Mouse (Mus musculus): ENCODE measurements at regions not wholly inside any gene's neighbourhood (a gene's known extent, or its start where the extent isn't known, plus 50 kb on each side); places are given as distances from the start of the nearest gene placed in this dataset.

DNA sequence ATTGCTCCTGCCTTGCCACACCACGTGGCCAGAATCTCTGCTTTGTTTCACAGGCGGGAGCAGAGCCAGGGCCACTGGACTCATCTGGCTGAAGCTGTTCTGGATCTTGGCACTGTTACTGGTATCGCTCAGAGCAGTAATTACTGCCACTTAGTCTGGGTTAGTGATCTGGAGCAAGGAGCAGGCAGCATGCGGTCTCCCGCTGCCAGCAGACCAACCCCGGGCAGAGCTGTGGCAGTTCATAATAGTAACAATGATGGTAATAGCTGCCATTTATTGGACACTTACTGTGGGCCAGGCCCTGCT, 217.3 kb upstream of the 4930535I16Rik start:
- no peak overlapping the region for H3K4me3 ChIP-seq (ENCODE audit: insufficient read depth, low read length)
- H3K27ac ChIP-seq (ENCODE audit: insufficient read depth, low read depth, low read length), result no peak overlapping the region
- no peaks in the 10 kb centered on the region for H3K4me1 ChIP-seq (ENCODE audit: control insufficient read depth, insufficient read depth, low read length)
- TF ChIP-seq CTCF (IDR thresholded peaks at IDR 0.05; ENCODE audit: low read depth, low read length) (no peak), POLR2A (IDR thresholded peaks at IDR 0.05; ENCODE audit: borderline replicate concordance, low read depth, low read length) (no peak)

DNA sequence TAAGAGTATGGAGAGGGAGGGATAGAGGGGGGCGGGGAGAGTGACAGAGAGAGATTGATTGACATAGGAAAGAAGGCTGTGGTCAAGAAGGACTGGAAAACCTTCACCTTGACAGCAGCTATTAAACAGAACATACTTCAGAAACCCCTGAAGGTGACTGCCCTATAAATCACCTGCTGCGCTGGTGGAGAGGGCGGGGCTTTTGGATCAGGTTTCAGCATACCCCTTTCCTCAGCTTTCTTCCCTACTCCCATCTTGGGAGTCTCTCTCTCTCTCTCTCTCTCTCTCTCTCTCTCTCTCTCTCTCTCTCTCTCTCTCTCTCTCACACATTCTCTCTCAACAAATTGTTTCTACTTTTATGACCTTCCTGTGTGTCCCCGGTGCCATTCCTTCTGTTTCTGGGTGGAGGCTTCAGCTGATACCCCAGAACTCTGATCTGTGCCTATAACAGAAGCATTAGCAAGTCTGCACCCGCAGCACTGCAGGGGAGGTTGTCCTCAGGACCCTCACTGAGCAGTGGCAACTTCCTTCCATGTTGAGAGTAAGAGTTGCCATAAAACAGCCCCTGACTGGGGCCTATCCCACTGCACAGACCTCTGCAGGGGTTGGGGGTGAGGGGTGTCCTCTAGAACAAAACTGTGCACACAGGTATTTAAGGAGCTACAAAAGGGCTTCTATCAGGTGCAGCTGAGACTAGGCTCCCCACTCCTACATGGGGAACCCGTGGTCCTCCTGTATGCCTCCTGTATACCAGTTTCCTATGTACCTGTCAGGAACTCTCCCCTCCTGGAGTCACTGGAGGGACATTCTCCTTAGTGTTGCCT, 216.7 kb upstream of the 4930535I16Rik start:
- Histone ChIP-seq H3K4me3 (ENCODE audit: insufficient read depth, low read length) (no peak overlapping the region), H3K27ac (ENCODE audit: insufficient read depth, low read depth, low read length) (no peak overlapping the region), H3K4me1 (ENCODE audit: control insufficient read depth, insufficient read depth, low read length) (no peaks in the 10 kb centered on the region)
- TF ChIP-seq POLR2A (IDR thresholded peaks at IDR 0.05; ENCODE audit: borderline replicate concordance, low read depth, low read length), result no peak
- no peak for TF ChIP-seq CTCF (IDR thresholded peaks at IDR 0.05; ENCODE audit: low read depth, low read length)

DNA sequence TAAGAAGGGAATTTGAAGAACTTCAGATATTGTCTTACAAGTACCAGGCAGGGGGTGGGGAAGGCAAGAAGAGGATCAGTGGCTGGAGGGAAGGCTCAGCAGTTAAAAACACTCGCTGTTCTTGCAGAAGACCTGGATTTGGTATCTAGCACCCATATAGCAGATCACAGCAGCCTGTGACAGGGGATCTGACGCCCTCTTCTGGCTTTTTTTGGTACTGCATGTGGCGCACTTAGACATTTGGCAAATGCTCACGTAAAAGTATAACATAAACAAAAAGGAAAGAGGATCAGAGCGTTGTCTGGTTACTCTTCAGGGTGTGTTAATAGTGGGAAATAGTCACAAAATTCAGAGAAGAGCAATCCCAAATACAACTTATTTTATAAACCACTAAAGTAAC, 213.1 kb upstream of the 4930535I16Rik start:
- TF ChIP-seq CTCF (IDR thresholded peaks at IDR 0.05; ENCODE audit: low read depth, low read length) (peak; percentile 37; the same call in 1 of the 2 replicates), POLR2A (IDR thresholded peaks at IDR 0.05; ENCODE audit: borderline replicate concordance, low read depth, low read length) (no peak)
- Histone ChIP-seq H3K27ac (ENCODE audit: insufficient read depth, low read depth, low read length) (no peak overlapping the region), H3K4me1 (ENCODE audit: control insufficient read depth, insufficient read depth, low read length) (no peaks in the 10 kb centered on the region), H3K4me3 (ENCODE audit: insufficient read depth, low read length) (no peak overlapping the region)

DNA sequence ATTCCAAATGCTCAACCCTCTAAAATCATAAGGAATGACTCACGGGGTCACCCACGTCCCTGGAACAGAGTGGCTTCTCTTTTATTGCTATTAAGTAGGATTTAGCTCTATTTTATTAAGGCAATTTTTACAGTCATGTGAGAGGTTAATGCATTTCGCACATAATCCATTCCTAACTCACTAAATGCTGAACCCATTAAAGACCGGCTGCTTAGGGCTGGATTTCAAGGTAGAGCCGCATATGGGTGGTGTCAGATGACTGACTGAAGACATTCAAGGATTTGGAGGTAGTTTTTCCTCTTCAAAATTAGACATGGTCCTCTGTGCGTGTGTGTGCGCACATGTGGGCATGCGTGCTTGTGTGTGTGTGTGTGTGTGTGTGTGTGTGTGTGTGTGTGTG, 208.4 kb upstream of the 4930535I16Rik start:
- Histone ChIP-seq H3K27ac (ENCODE audit: insufficient read depth, low read depth, low read length) (no peak overlapping the region), H3K4me1 (ENCODE audit: control insufficient read depth, insufficient read depth, low read length) (no peaks in the 10 kb centered on the region), H3K4me3 (ENCODE audit: insufficient read depth, low read length) (no peak overlapping the region)
- TF ChIP-seq POLR2A (IDR thresholded peaks at IDR 0.05; ENCODE audit: borderline replicate concordance, low read depth, low read length) (no peak), CTCF (IDR thresholded peaks at IDR 0.05; ENCODE audit: low read depth, low read length) (no peak)

DNA sequence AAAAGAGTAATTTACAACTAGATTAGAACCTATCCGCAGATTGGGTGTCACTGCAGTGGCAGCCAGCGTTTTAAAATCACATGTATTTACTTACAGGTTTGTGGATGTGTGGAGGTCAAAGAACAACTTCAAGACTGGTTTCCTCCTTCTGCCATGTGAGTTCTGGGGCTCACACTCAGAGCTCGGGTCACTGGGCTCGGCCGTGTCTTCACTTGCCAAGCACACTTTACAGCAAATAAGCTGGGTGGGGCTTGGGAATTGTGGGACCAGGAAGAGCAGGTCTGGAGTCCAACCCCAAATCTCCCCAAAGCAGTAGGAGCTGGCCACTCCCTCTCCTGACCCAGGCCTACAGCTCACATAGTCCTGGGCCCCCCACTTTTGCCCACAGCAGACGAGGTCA, 202.5 kb upstream of the 4930535I16Rik start:
- TF ChIP-seq POLR2A (IDR thresholded peaks at IDR 0.05; ENCODE audit: borderline replicate concordance, low read depth, low read length) (no peak), CTCF (IDR thresholded peaks at IDR 0.05; ENCODE audit: low read depth, low read length) (no peak)
- no peak overlapping the region for H3K27ac ChIP-seq (ENCODE audit: insufficient read depth, low read depth, low read length)
- H3K4me3 ChIP-seq (ENCODE audit: insufficient read depth, low read length), result no peak overlapping the region
- H3K4me1 ChIP-seq (ENCODE audit: control insufficient read depth, insufficient read depth, low read length), result no peaks in the 10 kb centered on the region

DNA sequence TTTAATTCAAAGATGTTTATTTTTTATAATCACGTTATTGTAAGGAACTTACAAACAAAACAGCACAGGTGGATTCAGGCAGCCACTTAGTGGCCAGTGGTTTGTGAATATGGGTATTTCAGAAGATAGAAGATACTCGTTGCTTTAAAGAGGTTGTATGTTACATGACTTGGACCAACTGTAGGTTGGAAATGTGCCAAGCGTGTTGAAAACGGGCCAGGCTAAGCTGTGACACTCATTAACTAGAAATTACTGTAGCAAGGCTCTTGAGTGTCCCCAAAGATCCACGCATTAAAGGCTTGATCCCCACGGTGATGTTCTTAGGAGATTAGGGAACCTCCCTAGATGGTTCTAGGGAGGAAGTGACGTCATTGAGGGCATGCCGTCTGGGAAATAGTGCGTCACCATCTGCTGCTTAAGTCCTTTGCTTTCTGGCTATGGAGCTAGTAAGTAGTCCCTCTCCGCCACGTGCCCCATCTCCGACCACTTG, 196.1 kb upstream of the 4930535I16Rik start:
- TF ChIP-seq CTCF (IDR thresholded peaks at IDR 0.05; ENCODE audit: low read depth, low read length) (no peak), POLR2A (IDR thresholded peaks at IDR 0.05; ENCODE audit: borderline replicate concordance, low read depth, low read length) (no peak)
- Histone ChIP-seq H3K4me1 (ENCODE audit: control insufficient read depth, insufficient read depth, low read length) (no peaks in the 10 kb centered on the region), H3K4me3 (ENCODE audit: insufficient read depth, low read length) (no peak overlapping the region), H3K27ac (ENCODE audit: insufficient read depth, low read depth, low read length) (no peak overlapping the region)

DNA sequence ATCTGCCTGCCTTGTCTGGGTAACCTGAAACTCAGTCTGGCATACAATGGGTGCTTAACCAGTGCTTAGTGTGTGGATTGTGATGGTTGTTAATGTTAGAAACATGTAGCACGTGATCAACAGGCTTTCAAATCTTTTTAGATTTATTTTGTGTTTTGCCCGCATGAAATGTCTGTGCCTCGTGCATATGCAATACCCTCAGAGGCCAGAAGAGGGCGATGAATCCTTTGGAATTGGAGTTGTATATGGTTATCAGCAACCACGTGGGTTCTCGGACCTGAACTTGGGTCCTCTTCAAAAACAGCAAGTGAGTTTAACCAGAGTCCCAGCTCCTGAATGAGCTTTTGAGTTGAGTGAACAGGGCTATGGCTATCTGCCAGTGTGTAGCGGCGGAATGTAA, 192.9 kb upstream of the 4930535I16Rik start:
- no peak overlapping the region for H3K4me3 ChIP-seq (ENCODE audit: insufficient read depth, low read length)

DNA sequence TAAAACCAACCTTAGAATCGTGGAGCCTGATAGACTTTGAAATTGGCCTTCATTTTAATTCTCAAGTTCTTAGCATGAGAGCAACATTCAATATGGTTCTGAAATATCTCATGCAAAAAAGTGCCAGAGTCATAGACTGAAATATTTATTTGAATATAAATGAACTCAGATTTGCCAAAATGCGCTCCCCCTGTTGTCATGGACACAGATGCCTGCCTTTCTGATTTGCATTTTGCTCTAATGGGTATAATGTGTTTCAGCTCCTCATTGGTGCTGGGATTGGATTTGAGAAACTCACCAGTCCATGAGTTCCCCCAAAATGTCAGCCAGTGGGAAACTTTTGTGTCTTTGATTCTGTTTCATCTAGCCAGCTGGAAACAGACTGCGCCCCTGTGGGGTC, 191.5 kb upstream of the 4930535I16Rik start:
- Histone ChIP-seq H3K4me1 (ENCODE audit: control insufficient read depth, insufficient read depth, low read length) (no peaks in the 10 kb centered on the region), H3K4me3 (ENCODE audit: insufficient read depth, low read length) (no peak overlapping the region), H3K27ac (ENCODE audit: insufficient read depth, low read depth, low read length) (no peak overlapping the region)
- TF ChIP-seq CTCF (IDR thresholded peaks at IDR 0.05; ENCODE audit: low read depth, low read length) (no peak), POLR2A (IDR thresholded peaks at IDR 0.05; ENCODE audit: borderline replicate concordance, low read depth, low read length) (no peak)

More for the DNA sequence above, 192.9 kb upstream of the 4930535I16Rik start:
- H3K27ac ChIP-seq (ENCODE audit: insufficient read depth, low read depth, low read length), result no peak overlapping the region
- no peak for TF ChIP-seq CTCF (IDR thresholded peaks at IDR 0.05; ENCODE audit: low read depth, low read length)
- no peak for TF ChIP-seq POLR2A (IDR thresholded peaks at IDR 0.05; ENCODE audit: borderline replicate concordance, low read depth, low read length)
- H3K4me1 ChIP-seq (ENCODE audit: control insufficient read depth, insufficient read depth, low read length), result no peaks in the 10 kb centered on the region

DNA sequence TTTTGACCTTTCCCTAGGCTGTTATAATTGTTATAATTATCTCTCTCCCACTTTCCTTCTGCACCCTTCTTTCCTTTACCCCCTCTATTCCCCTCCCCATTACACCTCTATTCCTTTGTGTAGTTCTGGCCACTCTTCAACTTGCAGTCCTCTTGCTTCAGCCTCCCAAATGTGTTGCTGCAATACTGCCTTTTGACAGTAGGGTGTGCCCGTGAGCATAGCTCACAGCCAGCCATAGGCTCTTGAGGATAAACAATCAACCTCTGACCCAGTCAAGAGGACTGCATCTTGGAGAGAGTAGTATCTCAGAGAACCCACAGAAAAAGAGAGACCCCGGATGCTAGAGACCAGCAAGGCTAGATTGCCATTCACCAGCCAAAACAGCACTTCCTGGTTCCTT, 184.9 kb upstream of the 4930535I16Rik start:
- H3K4me1 ChIP-seq (ENCODE audit: control insufficient read depth, insufficient read depth, low read length), result no peaks in the 10 kb centered on the region
- no peak overlapping the region for H3K4me3 ChIP-seq (ENCODE audit: insufficient read depth, low read length)
- TF ChIP-seq CTCF (IDR thresholded peaks at IDR 0.05; ENCODE audit: low read depth, low read length) (no peak), POLR2A (IDR thresholded peaks at IDR 0.05; ENCODE audit: borderline replicate concordance, low read depth, low read length) (no peak)
- H3K27ac ChIP-seq (ENCODE audit: insufficient read depth, low read depth, low read length), result no peak overlapping the region

DNA sequence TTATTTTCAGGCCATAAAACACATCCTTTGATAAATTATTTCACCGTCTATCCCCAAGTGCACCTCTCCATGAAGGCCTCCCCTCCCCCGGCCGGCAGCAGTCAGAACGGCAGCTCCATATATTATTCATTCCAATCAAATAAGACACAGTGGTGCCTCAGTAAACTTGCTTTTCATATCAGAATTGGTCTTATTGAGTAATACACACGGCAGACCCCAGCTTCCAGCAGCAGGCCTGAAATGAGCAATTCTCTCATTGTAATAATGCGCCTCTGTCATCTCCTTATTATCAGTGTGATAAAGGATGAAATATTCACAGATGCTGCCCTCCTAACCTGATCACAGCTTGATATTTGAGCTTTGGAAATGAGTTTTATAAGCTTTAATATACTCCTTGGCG, 169.0 kb upstream of the 4930535I16Rik start:
- Histone ChIP-seq H3K4me1 (ENCODE audit: control insufficient read depth, insufficient read depth, low read length) (no peaks in the 10 kb centered on the region), H3K27ac (ENCODE audit: insufficient read depth, low read depth, low read length) (no peak overlapping the region), H3K4me3 (ENCODE audit: insufficient read depth, low read length) (no peak overlapping the region)
- no peak for TF ChIP-seq POLR2A (IDR thresholded peaks at IDR 0.05; ENCODE audit: borderline replicate concordance, low read depth, low read length)
- no peak for TF ChIP-seq CTCF (IDR thresholded peaks at IDR 0.05; ENCODE audit: low read depth, low read length)
